Mouse (Mus musculus) spleen, postnatal 4 days (tissue): ENCODE data around the gene Ltb4r2.

Source experiments
- DNase-seq, 2 experiments: peaks; one replicate each; pipeline ENCODE4 v3.0.0; 2022; ENCODE audit warnings: low spot score in 2 of 2

Gene Ltb4r2

DNA sequence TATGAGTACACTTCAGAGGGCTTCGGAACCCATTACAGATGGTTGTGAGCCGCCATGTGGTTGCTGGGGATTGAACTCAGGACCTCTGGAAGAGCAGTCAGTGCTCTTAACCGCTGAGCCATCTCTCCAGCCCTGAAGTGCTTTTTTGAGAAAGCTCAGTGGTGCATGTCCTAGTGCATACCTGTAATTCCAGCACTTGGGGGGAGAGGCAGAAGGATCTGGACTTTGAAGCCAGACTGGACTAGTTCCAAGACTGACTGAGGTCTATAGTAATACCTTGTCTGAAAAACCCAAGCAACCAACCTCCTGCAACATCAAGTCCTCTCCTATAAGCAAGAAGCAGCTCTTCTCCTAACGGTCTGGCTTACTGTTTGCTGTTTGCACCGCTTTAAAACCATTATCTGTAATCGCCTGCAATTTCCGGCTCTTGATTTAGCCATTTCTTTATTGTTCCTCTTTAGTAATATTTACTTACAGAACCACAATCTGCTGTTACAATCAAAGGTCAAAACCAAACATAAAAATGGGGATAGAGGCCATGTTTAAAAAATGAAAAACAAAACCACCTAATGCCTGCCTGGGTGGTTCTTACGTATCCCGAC, 24.0 kb upstream of the Ltb4r2 start:
- no peak for DNase-seq

GRCm38 (mm10) chr14:55743711-55744110, 17.5 kb upstream of the Ltb4r2 start:
- DNase-seq = peak; percentile 86 to 95

DNA sequence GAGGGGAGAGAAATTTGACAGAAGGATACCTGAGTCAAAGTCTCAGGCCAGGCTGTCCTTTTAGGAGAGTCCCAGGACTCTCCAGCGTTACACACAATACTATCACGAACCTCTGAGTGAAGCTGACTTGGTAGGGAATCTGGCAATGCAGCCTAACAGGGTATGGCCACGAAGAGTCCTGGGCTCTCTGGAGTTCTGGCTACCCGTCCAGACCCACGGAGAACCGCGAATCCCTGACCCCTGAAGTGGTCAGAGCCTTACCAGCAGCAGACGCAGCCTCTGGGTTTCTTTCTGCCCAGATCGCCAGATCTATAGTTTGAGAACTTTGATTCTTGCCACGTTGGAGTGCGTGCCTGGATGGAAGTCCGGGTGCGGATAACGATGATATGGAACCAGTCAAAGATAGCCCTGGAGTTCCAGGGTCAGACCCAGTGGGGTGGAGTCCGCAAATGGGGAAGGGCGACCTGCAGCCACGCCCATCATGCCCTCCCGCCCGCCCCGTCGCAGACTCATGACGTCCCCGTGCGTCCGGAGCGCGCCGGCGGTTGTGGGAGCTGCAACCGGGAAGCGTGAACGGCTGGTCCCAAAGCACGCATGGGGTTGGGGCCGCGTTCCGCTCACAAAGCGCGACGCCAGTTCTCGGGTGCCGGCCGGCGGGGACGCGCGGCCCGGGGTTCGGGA, 15.9 kb upstream of the Ltb4r2 start, which contains the start of the genes Dhrs1 and Nop9:
Gene Dhrs1 (minus strand): TSS at position 511 of the 681 bp plus-strand sequence.
Gene Nop9 (plus strand): TSS at position 514 of the 681 bp plus-strand sequence.
- DNase-seq = peak; percentile 85 to 93

DNA sequence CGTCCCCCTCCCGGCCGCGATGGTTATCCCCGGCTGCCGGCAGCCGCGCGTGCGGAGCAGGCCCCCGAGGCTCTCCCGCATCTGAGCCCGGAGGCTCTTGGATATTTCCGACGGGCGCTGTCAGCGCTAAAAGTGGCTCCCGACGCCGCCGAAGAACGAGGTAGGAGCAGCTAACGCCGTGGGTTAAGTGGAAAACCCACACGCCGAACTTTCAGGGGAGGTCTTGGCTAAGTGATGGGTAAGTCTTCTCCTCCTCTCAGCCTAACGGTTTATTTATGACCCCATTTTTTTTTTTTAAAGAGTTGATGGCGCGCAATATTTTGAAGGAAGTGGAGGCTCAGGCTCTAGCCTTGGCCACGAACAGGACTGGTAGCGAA, 15.4 kb upstream of the Ltb4r2 start:
- DNase-seq = no peak

GRCm38 (mm10) chr14:55747051-55747847, 14.0 kb upstream of the Ltb4r2 start:
- no peak for DNase-seq

DNA sequence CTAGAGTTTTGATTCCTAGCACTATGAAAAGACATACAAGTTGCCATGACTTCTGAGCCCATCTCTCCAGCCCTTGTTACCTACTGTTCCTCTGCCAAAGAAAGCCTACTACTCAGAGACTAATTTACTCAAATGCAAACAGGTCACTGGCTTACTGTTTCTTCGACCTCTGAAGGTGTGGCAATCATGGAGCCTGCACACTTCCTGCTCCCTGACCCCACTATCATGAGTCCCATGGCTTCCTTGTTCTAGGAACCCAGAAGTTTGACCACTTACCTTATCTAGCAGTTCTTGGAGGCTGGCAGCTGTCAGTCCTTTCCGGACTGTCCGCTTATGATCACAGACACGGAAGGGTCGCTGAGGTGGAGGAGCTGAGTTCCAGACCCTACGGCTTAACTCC, 3.7 kb upstream of the Ltb4r2 start:
- DNase-seq = no peak

DNA sequence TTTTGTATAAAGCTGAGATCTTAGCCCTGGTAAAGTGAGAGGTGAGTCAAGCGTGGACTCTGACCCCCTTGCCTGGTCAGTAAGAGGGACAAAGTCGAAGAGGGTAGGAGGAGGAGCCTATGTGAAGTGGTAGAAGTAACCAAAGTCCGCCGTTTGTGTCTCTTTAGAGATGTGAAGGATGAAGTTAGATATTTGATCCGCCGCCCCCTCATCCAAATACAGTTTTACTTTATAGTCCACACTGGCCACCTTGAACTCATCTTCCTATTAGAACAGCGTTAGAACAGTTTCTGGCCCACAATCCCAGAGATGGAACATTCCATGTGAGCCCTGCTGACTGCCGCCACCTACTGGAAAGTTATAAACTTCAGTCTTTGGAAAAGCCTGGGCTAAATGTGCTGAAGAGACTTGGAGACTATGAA, 2.9 kb upstream of the Ltb4r2 start, which contains the start of gene Cideb:
Gene Cideb (minus strand): TSS at position 96 of the 422 bp plus-strand sequence.
- no peak for DNase-seq

- DNase-seq = peak; percentile 82 to 92
Observed at GRCm38 (mm10) chr14:55760156-55760555, 1.1 kb upstream of the Ltb4r2 start.

- peak in 1 of 2 experiments; percentile 73 for DNase-seq
Observed at GRCm38 (mm10) chr14:55762001-55762821, 983 bp downstream of the Ltb4r2 start.

GRCm38 (mm10) chr14:55763166-55763565, 1.9 kb downstream of the Ltb4r2 start:
- DNase-seq = no peak

- DNase-seq = peak; percentile 37 to 70
Observed at GRCm38 (mm10) chr14:55765696-55766095, 4.5 kb downstream of the Ltb4r2 start, which contains the start of gene Ltb4r1. TSS of gene Ltb4r1 (plus strand) at chr14:55765962.

- peak; percentile 50 to 79 for DNase-seq
Observed at GRCm38 (mm10) chr14:55767519-55768414, 6.5 kb downstream of the Ltb4r2 start.

DNA sequence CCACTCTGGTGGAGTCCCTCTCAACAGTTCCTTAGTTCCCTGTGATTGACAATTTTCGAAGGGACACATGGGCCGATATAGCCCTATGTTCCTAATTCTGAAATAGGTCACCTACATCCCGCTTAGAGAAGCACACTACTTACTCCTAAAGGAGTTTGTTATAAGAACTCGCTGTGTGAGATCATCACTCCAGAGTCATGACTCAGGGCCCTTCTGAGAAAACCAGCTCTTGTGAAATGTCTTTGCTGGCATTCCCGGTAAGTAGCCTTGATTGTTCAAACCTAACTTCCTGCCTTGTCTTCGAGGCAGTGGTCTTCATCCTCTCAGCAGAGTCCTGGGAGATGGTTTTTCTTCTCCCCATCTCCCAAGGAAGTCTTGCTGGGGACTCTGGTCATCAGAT, 7.3 kb downstream of the Ltb4r2 start:
- no peak for DNase-seq

- peak in 1 of 2 experiments; percentile 20 for DNase-seq
Observed at GRCm38 (mm10) chr14:55769087-55769703, 8.0 kb downstream of the Ltb4r2 start.

DNA sequence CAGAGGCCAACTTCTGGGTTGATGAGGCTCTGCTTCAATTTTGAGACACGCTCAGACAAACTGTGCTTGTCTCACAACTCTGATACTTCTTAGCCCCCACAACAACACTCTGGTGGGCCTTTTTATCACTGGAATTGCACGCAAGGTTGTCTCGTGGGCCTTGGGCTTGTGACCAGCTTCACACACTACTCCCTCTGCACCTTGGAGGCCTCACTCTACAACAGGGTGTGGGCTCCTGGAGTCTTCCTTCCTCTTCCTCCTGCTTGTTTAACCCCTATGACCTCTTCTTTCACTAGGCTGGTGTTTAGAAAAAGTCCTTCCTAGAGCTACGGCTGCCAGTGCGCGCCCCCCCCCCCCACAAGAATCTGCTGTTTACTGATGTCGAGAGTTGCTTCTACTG, 15.5 kb downstream of the Ltb4r2 start:
- no peak for DNase-seq

DNA sequence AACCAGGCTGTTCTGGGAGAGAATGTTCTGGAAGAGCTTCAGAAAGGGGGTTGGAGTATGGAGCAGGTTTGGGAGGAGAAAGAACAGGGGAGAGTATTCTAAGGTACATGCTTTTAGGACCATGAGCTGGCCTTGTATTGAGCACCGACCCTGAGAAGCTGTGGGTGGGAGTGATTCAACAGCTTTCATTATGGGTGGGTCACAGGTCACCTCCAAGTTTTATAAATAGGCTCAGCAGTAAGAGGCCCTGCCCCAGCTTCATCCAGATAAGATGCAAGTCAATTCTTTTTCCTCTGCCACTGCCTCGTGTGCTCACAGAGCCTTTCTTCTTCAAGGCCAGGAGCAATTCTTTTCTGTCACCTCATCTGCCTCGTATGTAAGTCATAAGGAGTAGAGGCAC, 15.9 kb downstream of the Ltb4r2 start:
- peak in 1 of 2 experiments; percentile 41 for DNase-seq

GRCm38 (mm10) chr14:55777806-55778205, 16.6 kb downstream of the Ltb4r2 start:
- DNase-seq = peak in 1 of 2 experiments; percentile 58

GRCm38 (mm10) chr14:55778686-55779085, 17.5 kb downstream of the Ltb4r2 start:
- peak; percentile 11 to 56 for DNase-seq

DNA sequence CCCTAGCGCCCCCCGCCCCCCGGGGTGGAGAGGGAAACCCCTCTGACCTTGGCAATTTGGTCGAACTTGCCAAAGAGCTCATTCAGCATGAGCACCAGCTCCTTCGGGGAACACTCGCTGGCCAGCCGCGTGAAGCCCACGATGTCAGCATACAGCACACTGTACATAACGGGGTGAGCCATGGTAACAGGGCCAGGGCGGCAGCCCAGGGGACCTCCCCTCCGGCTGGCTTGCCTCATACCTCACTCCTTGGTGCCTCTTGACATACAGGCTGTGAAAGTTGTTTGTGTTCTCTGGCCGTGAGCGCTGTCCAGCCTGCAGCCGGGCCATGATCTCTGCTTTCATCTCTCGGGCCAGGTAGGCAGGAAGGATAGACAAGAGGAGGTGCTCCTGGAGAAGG, 18.4 kb downstream of the Ltb4r2 start:
- DNase-seq = peak; percentile 10 to 56

GRCm38 (mm10) chr14:55780736-55781135, 19.5 kb downstream of the Ltb4r2 start:
- DNase-seq = peak; percentile 12 to 62
